Mouse (Mus musculus): ENCODE measurements around the gene Hoxa5.

Hoxa5 gene

DNA sequence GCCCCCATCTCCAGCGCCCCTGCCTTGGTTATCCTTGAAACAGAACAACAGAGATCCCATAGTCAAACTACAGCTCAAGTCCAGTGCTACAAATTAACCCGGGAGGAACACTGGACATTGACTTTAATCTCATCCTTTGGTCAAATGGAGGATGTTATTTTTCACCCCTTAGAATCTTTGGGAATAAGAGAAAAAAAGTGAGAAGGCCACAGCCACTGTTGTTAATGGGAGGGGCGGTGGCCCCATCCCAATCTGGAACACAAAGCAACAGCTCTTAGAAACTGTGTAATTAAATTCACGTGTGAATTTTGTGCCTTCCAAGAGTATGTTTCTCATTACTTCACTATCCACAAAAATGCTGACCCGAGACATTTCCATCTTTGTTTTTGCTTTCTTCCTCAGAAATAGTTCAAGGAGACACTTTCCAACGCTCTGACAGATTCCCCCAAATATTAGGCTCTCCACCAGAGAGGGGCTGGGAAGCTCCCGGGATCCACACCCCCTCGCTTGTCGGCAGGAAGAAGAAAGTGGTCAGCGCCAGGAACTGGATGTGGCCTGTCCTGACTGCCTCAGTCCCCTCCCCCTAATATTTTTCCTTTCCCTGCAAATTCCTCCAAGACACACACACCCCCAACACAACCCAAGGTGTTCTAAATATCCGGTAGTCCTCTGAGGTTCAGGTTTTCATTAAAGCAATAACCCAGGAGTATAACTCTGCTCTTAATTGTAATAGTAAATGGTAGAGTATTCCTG, 23.3 kb upstream of the Hoxa5 start:
- DNase-seq (ENCODE audit: low read depth, low spot score) = no peak

DNA sequence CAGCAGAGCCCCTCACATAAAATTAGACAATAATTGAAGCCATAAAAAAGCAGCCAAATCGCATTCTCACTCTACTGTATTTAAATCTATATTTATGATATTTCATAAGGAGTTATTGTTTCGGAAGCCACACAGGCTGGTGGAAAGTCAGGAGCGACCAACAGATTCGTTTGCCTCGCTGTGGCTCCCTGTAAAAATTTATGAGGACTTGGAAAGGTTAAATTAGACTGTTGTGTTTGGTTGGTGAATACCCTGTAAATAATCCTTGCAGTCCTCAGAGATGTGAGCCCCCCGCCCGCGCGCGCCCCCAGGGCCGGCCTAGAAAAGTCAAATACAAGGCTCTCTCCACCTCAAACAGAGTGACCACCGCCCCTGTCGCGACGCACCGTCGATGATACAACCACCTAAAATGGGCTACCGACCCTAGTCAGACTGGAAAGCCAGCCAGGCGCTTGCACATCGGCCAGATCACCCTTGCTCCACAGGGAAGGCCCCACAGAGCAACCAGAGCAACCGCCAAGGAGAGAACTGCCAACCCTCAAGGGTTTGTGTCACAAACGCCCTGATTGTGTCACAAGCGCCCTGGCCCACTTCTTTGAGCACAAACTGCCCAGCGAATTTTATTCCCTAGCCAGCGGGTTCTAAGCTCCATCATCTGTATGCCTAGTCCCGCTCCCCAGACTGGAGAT, 22.3 kb upstream of the Hoxa5 start:
- no peak for DNase-seq (ENCODE audit: low read depth, low spot score)

DNA sequence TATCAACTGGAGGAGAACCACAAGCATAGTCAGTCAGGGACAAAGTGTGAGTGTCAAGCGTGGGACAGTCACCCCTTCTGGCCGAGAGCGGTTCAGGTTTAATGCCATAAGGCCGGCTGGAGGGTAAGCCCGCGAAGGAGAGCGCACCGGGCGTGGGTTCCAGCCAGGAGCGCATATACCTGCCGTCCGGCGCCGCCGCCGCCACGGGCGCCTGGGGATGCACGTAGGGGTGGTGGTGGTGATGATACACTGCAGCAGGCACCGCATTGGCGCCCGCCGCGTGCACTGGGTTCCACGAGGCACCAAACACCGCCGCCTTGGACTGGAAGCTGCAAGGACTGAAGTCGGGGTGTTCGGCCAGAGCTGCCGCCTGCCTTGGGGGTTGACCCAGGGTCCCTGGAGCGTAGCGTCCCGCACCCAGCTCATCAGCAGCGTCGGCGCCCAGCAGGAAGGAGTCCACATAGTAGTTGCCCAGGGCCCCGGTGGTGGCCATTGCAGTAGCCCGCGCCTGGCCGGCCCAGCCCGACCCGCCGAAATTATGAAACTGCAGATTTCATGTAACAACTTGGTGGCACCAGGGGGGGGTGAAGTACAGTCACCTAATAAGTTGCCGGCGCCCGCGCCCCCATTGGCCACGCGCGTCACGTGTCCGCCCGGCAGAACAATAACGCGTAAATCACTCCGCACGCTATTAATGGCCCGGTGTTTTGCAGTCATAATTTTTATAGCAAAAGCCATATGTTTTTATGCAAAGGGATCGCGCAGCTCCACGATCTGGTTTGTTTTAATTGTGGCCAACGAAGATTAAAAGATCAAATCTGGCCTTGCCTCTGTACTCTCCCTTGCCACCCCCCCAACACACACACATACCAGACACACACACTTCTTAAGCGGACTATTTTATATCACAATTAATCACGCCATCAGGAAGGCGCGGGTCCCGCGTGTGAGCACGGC, 21.5 kb upstream of the Hoxa5 start:
- DNase-seq (ENCODE audit: low read depth, low spot score) = no peak

DNA sequence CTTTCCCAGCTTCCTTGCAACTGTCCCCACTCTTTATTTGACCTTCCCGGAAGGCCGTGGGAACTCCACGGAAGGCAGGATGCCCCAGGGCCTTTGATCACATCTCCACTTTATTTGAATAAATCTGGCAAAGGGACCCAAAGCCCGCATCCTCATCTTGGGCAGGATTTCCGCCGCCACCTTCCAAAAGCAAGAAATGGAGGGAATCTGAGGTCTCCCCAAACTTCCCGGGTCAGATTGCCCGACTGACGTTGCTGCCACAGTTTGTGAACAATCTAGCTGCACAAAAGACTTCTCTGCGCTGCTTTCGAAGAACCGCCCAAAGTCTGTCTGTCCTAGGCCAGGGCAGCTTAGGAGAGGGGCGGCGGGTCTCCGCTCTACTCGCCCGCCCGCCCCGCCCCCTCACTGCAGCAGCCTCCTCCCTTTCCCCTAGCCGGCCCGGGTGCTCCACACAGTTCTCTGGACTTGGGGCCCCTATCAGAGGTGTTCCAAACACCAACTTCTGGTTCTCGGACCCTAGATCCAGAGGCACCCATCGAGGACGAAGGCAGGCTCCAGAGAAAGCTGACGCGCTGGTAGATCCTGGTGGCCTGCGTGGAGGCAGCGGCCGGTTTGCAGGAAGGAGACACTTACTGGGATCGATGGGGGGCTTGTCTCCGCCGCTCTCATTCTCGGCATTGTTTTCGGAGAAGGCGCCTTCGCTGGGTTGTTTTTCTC, 20.7 kb upstream of the Hoxa5 start:
- DNase-seq (ENCODE audit: low read depth, low spot score) = no peak

DNA sequence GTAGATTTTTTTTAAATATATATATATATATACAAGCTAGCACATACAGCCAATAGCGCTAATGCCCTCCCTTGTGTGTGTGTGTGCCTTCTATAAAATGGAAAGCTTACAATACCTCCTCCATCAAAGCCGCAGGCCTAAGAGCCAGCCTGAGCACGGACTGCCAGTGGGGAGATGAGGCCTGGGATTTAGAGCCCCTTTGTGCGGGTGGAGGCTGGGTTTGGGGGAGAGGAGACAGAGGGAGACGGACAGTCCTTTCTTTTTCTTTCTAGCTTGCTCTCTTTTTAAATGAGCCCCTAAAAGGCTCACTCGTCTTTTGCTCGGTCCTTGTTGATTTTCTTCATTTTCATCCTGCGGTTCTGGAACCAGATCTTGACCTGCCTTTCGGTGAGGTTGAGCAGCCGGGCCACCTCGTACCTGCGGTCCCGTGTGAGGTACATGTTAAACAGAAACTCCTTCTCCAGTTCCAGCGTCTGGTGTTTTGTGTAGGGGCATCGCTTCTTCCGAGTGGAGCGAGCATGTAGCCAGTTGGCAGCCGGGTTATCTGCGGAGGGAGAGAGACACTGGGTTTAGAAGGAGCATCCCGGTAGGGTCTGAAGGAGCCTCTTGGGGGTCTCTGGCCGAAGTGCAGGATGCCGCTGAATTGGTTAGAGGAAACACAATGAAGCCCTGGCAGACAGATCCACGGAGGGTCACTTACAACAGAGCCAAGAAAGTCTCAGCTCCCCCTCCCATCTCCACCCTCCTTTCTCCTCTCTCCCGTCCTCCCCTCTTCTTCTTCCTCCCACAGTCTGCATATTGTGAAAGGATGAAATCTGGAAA, 19.8 kb upstream of the Hoxa5 start:
- DNase-seq (ENCODE audit: low read depth, low spot score) = no peak

DNA sequence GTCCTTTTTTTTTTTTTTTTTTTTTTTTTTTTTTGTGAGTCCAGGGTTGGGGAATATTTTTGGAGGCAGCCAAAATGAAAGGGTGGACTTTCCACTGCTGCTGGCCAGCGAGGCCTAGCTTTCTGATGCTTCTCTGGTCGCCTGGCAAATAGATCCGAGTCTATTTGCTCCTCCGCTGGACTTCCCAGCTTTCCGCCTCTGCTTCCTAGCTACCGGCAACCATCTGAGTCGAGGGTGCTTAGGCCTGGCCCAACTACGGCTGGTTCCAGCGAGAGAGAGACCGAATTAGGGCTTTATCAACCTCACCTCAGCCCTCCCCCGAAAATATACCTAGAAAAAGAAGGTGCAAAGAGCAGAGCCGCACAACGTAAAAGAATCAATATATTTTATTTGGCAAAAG, 18.3 kb upstream of the Hoxa5 start:
- DNase-seq (ENCODE audit: low read depth, low spot score) = no peak

DNA sequence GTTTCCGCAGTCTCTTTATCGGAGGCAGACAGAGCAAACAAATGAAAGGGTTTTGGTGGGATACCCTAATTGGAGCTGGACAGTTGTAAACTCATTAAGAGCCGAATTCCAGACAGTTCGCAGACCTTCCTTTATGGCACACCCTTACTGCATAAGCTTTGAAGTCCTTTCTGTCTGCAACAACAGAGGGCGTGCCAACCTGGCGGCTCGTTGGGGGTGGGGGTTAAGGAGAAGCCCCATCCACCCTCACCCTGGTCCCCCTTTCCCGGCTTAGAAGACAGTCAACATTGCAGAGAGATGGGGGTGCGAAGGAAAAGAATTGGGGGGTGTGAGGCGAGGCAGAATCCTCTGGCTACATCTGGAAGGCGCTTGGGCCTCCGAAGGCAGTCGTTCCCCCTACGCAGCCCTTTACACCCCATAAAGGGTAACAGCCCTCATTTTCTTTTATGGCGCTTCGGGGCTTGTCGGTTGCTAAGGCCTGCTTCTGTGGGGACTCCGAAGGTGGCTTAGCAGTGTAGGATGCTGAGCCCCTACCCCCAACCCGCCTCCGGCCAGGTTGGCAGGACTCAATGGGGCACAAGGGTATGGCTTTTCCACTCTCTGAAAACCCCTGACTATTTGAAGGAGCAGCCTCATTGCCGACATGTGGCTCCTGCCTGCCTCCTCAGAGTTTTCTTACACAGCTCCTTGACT, 17.8 kb upstream of the Hoxa5 start:
- no peak for DNase-seq (ENCODE audit: low read depth, low spot score)

DNA sequence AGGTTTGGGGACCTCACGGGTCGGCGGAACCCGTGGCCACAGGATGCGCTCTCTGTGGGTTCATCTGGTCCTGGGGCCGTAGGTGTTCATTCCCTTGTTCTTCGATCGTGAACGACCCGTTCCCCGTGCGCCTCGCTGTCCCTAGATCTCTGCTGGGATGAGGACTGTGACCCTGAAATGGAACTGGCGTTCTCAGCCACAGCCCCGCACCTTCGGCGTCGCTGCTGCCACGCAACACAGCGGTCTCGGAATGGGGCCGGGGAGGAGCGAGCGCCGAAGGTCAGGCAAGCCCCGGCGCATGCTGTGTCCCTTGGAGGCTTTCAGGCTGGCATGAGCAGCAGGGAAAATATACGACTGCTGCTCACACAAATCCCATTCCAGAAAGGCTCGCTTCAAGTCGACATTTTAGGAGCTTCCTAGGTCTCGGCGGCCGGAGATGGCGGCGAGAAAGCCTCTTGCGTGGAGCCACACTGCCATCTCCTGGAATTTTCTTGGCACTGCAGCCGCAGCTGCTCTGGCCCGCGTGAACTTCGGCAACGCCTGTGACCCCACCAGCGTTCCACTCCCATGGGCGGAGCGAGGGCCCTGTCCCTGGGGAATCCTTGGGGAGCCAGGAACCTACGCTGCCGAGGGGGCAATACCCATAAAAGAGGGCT, 17.1 kb upstream of the Hoxa5 start, which contains the start of gene Hoxa7:
TSS of gene Hoxa7 (minus strand) at position 518 of the 656 bp plus-strand sequence.
- DNase-seq (ENCODE audit: low read depth, low spot score) = peak; percentile 84

DNA sequence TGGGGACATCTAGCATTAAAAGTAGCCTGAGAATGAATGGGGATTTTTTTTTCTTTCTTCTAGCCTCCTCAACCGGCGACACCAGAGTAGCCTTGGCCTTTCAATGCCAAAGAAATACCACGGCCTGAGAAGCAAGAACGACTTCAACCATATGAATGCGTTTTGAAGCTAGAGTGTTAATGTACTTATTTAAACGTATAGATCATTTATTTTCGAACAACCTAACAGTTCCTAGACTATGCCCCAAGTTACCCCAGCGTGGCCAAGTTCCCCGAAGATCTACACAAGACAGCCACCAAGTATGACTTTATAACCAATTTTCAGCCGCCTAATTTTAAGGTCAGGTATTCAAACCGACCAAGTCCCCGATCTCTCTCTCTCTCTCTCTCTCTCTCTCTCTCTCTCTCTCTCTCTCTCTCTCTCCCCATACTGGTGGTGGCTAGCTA, 16.5 kb upstream of the Hoxa5 start:
- DNase-seq (ENCODE audit: low read depth, low spot score) = no peak

DNA sequence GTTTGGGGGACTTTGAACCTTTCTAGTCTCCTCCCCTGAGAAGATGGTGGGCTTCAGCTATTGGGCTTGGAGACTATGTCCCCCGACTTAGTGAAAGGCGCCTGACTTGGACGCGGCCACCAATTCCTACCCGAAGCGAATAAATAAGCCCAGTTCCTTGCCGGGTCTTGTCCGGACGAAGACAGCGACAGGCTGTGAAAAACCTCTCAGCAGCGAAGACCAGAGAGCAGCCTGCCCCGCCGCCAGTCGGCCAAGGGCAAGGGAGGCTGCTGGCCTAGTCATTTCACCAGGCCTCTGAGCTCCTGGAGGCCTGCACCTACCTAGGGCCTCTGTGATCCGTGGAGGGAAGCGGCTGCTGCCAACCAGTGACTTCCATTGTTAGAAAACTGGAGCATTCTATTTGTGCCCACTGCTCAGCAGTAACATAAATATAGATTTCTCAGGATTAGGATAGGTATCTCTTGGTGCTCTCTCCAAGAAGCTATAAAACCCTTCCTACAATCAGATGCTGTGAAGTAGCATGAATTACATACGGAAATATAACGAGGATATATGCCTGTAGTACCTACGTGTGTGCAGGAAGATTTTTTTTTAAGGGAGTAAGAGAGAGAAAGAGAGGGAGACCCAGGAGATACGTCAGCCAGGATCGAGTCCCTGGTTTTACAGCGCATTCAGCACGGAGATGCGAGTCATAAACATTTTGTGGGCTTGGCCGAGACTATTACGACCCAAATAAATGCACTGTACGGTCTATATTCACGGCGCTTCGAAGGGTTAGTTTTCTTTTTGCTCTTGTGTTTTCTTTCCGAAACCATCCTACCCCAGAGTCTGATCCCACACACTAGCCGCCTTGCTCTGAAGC, 15.8 kb upstream of the Hoxa5 start:
- no peak for DNase-seq (ENCODE audit: low read depth, low spot score)

DNA sequence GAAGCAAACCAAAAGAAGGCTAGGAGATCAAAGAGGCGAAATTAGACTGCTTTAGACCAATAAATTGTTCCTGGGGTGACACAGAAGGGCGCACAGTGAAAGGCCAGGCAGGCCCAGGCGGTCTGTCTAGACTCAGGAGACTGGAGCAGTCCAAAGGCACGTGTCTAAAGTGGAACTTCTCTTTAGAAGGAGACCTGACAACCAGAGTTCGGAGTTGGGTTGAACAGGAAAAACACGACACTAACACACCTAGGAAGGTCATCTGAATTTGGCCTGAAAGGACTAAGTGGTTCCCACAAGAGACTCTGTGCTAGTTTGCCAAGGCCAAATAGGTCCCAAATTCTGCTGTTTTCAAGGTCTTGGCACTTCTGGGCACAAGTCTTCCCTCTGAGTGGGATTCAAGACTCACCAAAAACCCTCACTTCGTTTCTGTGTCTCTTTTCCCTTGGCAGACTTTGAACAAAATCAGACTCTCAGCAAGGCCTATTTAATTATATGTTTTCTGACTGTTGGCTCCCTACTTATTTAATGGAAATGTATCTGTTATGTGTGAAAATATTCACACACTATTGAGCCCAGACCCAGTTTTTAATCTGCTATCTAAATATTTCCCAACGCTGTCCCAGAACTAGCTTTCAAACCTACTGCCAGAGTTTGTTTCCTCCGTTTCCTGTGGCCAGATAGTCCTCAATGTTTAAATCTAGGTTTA, 15.0 kb upstream of the Hoxa5 start:
- no peak for DNase-seq (ENCODE audit: low read depth, low spot score)

DNA sequence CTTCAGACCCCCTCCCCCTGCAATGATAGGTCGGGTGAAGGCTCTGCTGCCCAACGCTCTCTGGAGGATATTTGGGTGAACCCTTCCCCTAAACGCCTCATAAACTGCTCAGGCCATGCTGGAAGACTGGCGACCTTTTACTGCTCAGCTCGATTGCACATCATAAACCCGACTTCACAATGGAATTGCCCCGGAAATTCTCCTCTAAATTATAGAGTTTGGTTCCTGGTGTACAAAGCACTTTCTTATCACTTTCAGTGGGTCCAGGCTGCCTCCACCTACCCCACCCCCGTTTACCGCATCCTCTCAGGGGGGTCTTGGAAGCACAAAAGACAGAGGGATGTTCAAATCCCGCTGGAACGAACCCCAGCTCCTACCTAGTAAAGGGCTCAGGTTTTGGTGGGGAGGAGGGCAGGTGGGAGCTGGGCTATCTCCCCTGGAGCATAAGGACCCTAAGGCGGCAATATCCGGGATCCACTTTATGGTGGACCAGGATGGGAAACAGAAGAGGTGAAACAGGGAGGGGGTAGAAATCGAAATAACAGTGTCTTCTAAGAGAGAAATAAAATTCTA, 14.3 kb upstream of the Hoxa5 start:
- no peak for DNase-seq (ENCODE audit: low read depth, low spot score)

DNA sequence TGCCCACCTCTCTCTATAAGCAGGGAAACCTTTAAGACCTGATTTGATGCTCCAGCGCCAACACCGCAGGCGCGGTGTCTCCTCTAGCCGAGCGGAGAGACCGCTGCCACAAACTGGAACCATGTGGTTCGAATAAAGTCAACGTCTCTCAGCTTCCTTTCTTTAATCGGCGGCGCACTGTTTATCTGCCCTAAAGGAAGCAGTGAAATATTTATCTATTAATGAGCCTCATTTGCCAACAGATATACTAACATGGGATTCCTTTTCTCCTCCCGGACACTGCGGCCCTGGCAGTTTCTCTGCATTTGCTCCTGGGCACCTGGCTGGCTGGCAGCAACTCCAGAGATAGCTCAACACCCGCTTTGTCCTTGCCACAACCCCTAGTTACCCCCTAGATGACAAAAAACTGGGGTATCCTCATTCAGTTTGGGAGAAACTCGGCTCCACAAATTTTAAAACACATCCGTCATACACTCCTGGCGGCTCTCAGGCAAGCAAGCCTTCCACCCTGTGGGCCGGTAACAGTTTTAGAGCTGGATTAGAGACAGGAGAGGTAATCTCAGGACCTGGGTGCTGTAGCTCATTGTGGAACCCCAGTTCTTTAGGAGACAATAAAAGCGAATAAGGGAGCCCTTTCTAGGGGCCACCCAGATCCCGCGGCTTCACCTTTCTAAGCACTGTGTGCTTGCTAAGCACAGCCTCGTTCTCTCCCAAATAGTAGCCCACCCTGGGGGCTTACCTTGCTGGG, 13.7 kb upstream of the Hoxa5 start:
- DNase-seq (ENCODE audit: low read depth, low spot score) = no peak

DNA sequence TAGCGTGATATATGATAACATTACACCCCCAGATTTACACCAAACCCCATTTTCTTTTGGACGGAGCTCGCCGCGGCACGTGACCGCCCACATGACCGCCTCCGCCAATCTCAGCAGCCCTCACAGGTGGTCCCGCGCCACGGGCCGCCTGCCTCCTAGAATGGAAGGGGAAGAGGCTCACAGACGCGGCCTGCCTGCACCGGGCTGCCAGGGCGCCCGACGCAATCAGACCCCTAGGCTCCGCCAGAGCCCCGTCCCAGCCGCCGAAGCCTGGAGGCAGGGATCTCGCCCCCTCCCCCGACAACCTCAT, 13.0 kb upstream of the Hoxa5 start:
- DNase-seq (ENCODE audit: low read depth, low spot score) = no peak

DNA sequence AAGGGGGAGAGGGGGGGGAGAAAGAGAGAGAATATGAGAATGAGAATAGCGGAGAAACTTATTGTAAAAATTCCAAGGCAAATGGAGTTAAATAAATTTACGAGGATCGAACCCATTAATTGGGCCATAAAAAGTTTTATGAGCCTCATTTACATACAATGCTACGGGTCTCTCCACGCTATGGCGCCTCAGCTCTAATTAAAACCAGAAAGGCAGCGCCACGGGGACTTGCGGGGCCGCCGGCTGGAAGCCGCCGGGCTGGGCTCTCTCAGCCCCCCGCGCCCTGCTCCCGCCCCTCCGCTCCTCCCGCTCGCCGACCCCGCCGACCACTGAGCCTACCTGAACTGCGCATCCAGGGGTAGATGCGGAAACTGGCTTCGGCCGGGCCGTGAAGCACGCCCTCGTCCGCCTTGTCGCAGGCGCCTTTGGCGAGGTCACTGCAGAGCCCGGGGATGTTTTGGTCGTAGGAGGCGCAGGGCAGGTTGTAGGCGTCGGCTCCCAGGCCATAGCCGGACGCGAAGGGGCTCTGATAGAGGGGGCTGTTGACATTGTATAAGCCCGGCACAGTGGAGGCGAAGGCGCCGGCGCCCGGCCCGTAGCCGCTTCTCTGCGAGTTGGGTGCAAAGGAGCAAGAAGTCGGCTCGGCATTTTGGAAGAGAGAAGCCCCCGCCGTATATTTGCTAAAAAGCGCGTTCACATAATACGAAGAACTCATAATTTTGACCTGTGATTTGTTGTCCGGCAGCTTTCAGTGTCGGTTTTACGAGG, 12.5 kb upstream of the Hoxa5 start:
- no peak for DNase-seq (ENCODE audit: low read depth, low spot score)
